Mouse (Mus musculus) induced T-regulatory cell, adult 2 months (primary cell): ENCODE data around the gene Pgm3.

Experiments
- DNase-seq: peaks from one replicate; pipeline ENCODE4 v3.0.0-alpha.2; 2012; ENCODE audit warnings: low read depth

The Pgm3 gene

DNA sequence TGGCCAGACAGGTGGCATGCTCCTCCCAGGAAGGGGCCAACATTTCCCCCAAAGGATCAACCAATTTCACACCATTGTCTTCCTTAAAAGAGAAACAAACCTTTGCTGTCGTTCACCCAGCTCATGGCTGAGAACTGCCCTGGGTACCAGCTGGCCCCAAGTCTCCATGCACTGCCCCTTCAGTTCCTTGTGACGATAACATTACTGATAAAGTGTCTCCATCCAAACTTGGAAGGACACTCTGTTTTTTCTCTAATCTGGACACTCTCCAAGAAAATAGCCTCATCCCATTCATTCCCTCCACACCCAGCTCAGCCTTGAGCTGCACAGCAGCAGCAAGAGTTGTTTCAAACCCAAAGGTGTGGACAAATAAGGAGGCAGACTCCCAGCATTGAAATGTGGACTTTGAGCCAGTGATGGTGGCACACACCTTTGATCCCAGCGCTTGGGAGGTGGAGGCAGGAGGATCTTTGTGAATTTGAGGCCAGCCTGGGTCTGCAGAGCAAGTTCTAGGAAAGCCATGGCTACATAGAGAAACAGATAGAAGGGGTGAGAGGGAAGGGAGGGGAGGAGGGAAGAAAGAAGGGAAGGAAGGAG, 2.2 kb downstream of the Pgm3 start:
- DNase-seq, result no peak

DNA sequence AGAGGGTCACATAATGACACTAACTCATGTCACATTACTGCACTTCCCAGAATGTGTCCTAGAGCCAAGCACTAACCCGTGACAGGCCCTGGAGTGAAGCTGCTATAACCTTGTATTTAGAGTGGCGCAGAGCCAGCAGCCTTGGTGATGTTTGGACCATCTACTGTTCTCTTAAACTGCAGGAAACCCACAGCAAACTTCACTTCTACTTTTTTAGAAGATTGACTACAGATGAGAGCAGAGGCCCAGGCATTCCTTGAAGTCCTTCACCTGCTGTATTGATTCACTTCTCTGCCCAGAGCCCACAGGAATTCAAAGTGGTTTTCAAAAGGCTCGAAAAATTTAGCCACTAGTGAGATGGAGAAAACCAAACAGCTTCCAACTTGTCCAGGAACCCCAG, 11.1 kb downstream of the Pgm3 start:
- DNase-seq, result no peak

DNA sequence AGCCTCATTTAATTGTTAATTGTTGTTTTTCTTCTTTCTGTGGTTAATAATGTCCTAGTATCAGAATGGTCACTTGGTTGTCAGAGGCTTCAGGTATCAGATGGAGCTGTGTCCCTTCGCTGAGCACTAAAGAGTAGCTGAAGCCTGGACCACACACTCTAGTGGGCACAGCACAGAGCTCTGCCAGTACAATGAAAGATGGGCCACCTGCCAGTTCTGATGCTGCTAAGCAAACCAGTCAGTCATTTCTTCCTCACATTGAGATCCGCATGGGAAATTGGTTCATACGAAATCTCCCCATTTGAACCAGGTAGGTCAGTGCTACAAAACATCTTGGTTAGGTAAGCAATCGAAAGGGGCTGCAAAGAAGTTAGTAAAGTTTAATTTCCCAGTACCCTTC, 17.0 kb downstream of the Pgm3 start:
- DNase-seq, result no peak

DNA sequence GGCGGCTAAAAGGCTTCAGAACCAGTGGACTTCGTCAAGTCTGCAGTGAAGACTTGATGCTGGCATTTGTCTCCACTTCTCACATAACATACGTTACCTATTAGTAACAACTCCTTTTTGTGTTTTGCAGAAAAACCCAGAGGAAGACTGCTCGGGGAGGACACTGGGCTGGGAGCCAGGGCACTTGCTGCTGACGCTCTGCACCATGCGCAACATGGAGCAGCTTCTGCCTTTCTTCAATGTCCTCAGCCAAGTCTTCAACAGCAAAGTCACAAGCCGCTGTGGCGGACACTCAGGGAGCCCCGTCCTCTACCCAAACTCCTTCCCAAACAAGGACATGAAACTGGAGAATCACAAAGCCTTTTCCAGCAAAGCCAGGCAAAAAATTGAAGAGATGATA, 17.8 kb downstream of the Pgm3 start:
- no peak for DNase-seq

DNA sequence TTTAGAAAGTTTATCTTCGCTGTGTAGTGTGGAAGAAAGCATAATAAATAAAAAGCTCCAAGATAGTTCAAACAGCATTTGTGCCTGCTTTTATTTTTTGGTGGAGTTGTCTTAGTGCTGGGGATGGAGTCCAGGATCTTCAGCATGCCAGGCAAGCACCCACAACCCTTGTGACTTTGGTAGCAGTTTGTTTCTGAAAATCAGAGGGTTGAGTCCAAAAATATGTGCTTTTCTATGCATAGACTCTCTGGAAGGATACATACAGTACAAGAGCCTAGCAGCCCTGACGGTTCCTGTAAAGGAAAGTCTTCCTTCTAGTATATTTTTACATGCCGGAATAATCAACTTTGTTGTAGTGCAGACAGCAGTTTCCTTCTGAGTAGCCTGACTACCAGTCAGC, 20.9 kb downstream of the Pgm3 start:
- no peak for DNase-seq

DNA sequence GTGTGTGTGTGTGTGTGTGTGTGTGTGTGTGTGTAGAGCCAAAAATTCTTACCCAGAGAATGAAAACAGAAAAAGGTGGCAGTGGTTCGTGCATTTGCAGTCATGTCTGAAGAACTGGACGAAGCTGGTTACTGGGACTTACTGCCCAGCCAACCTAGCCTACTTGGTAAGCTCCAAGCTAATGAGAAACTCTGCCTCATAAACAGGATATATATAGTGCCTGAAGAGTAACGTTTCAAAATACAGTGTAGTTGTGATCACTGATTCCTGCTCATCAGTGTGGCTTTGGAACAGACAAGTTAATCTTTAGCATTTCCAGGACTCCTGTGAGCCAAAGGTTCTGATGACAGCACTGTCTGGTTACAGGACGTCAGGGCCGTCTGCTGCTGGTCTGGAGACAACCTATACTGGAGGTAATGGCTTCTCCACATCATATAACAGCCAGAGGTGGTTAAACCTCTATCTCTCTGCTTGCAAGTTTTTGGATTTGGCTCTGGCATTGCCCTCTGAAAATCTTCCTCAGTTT, 21.9 kb downstream of the Pgm3 start:
- no peak for DNase-seq

DNA sequence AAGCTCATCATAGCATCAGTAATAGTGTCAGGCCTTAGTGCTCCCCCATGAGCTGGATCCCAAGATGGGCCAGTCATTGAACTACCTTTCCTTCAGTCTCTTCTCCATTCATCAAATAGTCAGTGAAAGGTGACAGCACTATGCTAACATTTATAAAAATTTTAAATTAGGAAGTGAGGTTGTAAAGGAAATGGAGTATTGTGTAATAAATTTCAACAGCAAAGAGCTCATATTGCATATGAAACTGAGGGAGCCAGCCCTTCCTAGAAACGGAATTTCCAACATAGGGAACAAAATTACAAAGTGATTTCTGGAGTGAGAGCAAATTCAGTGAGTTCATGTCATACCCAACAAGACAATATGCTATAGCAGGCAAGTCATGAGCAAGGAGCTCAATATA, 27.1 kb downstream of the Pgm3 start:
- DNase-seq, result no peak

DNA sequence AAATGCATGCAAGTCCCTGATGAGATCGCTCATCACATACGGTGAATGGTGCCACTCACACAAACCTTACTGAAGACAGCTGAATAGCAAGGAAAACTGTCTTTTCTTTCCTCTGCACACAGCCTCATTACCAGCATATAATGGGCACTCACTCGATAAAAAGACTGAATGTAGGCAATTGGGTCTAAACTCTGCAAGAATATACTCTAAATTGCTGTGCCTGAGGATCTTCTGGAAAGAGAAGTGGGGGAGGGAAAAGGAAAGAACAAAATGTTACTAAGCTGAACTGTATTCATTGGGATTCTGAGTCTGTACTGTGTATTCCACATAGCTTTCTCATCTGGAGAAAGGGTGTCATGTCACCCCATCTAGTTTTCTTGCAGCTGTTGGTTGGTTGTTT, 28.2 kb downstream of the Pgm3 start:
- DNase-seq, result no peak

DNA sequence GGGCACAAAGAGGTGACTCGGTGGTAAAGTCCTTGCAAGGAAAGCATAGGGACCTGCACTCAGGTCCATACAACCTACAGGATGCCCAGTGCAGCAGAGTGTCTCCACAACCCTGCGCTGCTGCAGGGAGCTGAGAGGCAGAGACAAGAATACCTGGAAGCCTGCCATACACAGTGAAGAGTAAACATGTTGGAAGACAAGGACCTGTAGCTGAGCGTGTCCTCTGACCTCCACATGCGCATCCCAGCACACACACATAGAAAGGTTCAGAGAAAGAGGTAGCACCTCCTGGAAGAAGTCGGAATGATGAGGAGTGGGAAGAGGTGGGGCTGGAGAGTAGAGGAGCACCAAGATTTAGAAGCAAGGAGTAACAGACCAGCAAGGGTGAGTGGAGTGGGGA, 37.6 kb downstream of the Pgm3 start:
- no peak for DNase-seq

DNA sequence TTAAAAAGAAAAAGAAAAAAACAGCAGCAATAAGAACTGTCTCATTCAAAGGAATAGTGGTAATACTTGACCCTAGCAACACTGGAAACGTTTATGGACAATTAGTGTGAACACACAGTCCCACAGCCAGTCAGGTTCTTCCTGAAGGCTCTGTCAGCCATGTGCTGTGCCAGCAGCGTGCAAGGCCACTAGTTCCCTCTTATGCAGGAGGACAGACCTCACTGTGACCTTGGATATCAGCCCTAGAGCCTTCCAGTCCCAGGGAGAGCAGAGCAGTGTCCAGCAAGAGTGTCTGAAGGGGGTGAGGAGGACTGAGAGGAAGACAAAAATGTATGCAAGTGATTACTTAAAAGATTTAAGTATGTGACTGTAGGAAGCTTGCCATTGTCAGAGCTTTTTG, 46.0 kb downstream of the Pgm3 start:
- DNase-seq, result no peak

DNA sequence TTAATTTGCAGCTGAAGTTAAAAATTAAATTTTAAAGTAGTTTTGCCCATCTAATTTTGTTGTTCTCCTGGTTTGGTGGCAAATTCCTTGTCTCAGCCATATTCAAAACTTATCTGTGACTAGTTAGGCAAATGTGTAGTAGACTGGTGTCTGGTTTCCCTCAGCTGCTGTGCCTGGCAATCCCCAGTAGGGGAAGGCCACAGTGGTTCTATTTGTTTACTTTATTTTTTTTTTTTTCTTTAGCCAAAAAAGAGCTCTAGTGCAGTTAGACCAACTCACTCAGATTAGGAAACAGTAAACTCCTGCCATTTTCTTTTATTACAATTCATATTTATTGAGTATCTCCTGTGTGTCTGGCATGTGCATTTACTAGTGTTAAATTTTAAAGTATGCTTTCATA, 49.3 kb downstream of the Pgm3 start:
- DNase-seq, result no peak

DNA sequence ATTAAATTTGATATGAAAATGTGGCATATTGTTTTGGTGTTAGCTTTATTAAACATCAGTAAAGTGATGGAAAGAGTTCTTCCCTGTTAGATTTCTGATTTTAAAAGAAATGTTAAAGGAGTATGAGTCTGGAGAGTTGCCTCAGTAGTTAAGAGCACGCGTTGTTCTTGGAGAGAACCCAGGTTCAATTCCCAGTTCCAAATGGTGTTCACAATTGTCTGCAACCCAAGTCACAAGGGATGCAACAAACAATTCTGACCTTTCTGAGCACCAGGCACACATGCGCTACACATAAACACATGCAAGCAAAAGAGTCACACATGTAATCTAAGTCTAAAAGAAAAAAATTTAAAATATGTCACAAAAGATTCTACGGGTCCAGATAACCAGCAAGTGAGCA, 56.8 kb downstream of the Pgm3 start:
- no peak for DNase-seq

DNA sequence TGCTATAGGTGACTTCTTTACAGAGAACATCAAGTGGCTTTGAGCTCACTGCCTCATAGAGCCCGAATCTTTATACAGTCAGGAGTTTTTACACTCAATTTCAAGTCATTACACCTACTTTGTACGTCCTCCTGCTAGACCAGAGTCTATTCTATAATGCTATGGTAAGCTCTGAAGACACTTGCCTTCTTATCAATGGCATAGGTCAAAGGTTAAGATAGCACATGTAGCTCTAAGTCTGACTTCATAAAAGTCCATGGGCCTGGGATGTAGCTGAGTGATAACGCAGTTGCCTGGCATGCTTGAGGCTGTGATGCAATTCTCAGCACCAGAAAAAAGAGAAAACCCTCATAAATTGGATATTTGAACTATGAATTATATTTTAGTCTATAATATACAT, 57.3 kb downstream of the Pgm3 start:
- DNase-seq, result no peak

DNA sequence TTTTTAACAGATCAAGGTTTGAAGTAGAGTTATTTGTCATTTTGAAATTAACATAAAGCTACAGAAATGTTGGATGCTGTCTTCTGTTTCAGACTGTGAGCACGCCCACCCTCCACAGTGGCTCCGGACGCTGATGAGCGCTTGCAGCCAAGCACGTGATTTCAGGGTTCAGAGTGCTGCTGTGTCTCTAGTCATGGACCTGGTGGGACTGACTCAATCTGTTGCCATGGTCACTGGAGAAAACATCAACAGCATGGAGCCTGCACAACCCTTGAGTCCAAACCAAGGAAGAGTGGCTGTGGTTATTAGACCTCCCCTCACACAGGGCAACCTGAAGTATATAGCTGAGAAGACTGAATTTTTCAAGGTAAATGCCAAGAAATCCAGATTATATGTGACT, 57.9 kb downstream of the Pgm3 start:
- no peak for DNase-seq

DNA sequence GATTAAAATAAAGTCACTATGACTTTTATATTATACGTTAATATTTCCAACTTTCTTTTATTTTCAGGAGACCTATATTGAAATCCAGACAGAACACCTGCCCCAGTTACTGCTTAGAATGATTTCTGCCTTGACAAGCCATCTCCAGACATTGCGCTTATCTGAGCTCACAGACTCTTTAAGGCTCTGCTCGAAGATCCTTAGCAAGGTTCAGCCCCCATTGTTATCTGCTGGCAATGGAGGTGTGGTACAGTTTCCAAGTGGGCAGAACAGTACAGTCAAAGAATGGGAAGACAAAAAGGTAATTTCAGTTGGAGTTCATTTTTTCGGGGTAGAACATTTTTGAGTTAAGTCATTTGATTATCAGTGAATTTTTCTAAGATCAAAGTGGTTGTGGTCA, 64.2 kb downstream of the Pgm3 start:
- no peak for DNase-seq
